Mouse (Mus musculus) neural tube, embryonic 14.5 days (tissue): ENCODE measurements around the gene Zbtb6. TPM values are rescaled to one million over a fixed set of nuclear protein-coding genes. Genes with fewer than 3 reads are reported as not detected.
A peak's percentile ranks its signal among the peaks of the same experiment; 100 is the strongest.

Experiments
- ATAC-seq: fragments of 200-750 bp; cut with Nextera tagmentation; 2 replicates; pipeline ENCODE4 v1.8.0; 2017; ENCODE audit warnings: low read depth, mild to moderate bottlenecking, moderate TSS enrichment, moderate library complexity
- H3K27ac ChIP-seq: fragments of 300-500 bp; sonication (generic); 2 replicates; pipeline ENCODE4 v1.5.1; 2014; ENCODE audit warnings: low read depth, mild to moderate bottlenecking, control low read depth, low read length, moderate library complexity, mixed read lengths
- H3K27me3 ChIP-seq: fragments of 300-500 bp; sonication (generic); 2 replicates; pipeline ENCODE4 v1.6.1; 2014; ENCODE audit warnings: low read length; ENCODE audit not compliant: control insufficient read depth, insufficient read depth
- H3K36me3 ChIP-seq: fragments of 300-500 bp; sonication (generic); 2 replicates; pipeline ENCODE4 v1.6.1; 2014; ENCODE audit warnings: low read length, mixed read lengths; ENCODE audit not compliant: control insufficient read depth, insufficient read depth
- H3K4me1 ChIP-seq: fragments of 300-500 bp; sonication (generic); 2 replicates; pipeline ENCODE4 v1.6.1; 2014; ENCODE audit warnings: low read length; ENCODE audit not compliant: control insufficient read depth, insufficient read depth
- H3K4me2 ChIP-seq: fragments of 300-500 bp; sonication (generic); 2 replicates; pipeline ENCODE4 v1.6.1; 2014; ENCODE audit warnings: mild to moderate bottlenecking, low read depth, low read length, control low read depth
- H3K4me3 ChIP-seq: fragments of 300-500 bp; sonication (generic); 2 replicates; pipeline ENCODE4 v1.5.1; 2014; ENCODE audit warnings: low read depth, low read length, control low read depth, mixed read lengths
- H3K9ac ChIP-seq: fragments of 300-500 bp; sonication (generic); replicated peaks from 2 replicates; pipeline ENCODE4 v1.6.1; 2014; ENCODE audit warnings: low read depth, mild to moderate bottlenecking, control low read depth, low read length, mixed read lengths
- H3K9me3 ChIP-seq: fragments of 300-500 bp; sonication (generic); 2 replicates; pipeline ENCODE4 v1.6.1; 2016; ENCODE audit warnings: low read length; ENCODE audit not compliant: control insufficient read depth
- WGBS: fragments of 180-500 bp; shearing (Covaris S2); extraction: QIAGEN DNeasy Blood & Tissue Kit; methylation state at CpG from one replicate; pipeline ENCODE4 v1.1.7; 2014; 5-methylcytosine and 5-hydroxymethylcytosine counted together
- polyA plus RNA-seq: library from polyadenylated mRNA; unstranded; fragments of >200 nt; fragmentation: Nextera tagmentation; extraction: Ambion mirVana; gene quantifications from 2 replicates; pipeline ENCODE4 v1.2.1, GENCODE M21; 2014

Zbtb6 gene
- 10.4 and 11.7 TPM in 2 replicates for polyA plus RNA-seq

DNA sequence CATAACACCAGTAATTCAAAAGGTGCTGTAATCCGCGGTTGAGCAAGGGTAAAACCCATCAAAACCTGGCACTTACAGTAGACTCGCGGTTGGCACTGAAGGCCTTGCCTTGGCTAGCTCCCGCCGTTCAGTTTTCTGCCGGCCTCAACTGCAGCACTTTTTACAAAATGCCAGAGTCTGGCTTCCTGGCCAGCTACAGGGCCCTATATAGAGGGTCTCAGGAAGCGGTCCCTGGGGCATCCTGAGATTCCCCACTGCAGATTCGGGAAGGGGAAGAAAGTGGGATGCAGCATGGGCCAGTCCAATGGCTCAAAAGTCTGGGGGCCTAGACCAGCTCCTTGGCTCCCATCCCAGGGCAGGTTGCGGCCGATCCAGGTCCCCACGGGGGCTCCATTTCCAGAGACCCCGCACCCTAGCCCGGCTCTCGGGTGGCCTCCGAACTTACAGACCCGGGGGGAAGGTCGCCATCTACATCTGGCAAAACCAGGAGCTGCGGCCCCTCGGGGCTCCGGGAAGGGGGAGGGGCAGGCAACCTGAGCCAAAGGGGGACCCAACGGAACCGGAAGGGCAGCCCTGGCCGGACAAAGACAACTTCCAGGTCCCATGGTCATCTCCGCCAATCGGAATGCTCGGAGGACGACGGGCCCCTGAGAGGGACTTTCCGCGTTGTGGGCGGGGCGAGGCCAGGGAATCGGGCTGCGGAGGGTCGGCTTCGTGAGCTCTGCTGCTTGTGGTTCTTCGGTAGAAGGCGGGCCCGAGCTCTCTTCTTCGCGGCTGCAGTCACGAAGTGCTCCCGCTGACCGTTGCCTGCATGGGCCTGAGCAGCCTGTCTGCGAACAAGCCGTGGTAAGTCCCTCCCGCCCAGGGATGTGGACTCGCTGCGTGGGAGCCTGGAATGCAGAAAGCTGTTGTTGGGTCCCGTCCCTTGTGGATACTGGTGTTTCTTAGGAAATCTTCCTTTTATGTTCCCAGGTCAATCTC lies at the start of gene Zbtb6, which contains the start of the genes Zbtb26 and Rabgap1:
Gene Zbtb6 (minus strand): TSS at position 561 of the 981 bp plus-strand sequence.
Gene Zbtb26 (minus strand): TSS at position 525 of the 981 bp plus-strand sequence.
Gene Rabgap1 (plus strand): TSS at position 669 of the 981 bp plus-strand sequence.
- no peaks in the 10 kb centered on the region for H3K9me3 ChIP-seq
- peak within 1 kb of the TSS; percentile 87 for H3K4me3 ChIP-seq
- no peaks in the 10 kb centered on the region for H3K36me3 ChIP-seq
- H3K4me1 ChIP-seq, result peaks cover 13% of the 10 kb centered on the region; the same call in 1 of the 2 replicates
- peak within 1 kb of the TSS; percentile 87 for H3K9ac ChIP-seq
- H3K27ac ChIP-seq, result peak within 1 kb of the TSS; percentile 84
- no peaks in the 10 kb centered on the region for H3K27me3 ChIP-seq
- ATAC-seq, result peak; percentile 98
- H3K4me2 ChIP-seq, result peak within 1 kb of the TSS; percentile 69
- under 1% methylated on average over 51 of the region's 51 CpGs for WGBS

DNA sequence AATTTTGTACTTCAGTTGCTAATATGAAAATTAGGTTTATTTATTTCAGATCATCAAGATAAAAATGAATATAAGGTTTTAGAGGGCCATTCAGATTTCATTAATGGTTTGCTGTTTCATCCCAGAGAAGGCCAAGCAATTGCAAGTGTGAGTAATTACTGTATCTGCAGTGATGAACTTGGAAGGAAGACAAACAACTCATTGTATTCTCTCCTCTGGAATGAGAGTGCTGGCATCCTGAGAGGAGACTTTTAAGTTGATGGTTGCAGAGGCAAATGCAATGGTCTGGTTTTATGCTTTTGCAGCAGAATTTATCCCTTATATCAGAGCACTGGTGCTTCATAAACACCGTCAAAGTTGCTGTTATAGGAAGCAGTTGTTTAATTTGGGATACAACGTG lies 46.0 kb upstream of the Zbtb6 start:
- H3K36me3 ChIP-seq, result peaks cover 36% of the 10 kb centered on the region
- no peaks in the 10 kb centered on the region for H3K27me3 ChIP-seq
- H3K4me1 ChIP-seq, result no peaks in the 10 kb centered on the region
- ATAC-seq, result no peak
- no peak overlapping the region for H3K4me2 ChIP-seq
- H3K27ac ChIP-seq, result no peak overlapping the region
- 93% methylated on average over 2 of the region's 2 CpGs for WGBS
- H3K9me3 ChIP-seq, result no peaks in the 10 kb centered on the region
- H3K4me3 ChIP-seq, result no peak overlapping the region
- no peak overlapping the region for H3K9ac ChIP-seq

DNA sequence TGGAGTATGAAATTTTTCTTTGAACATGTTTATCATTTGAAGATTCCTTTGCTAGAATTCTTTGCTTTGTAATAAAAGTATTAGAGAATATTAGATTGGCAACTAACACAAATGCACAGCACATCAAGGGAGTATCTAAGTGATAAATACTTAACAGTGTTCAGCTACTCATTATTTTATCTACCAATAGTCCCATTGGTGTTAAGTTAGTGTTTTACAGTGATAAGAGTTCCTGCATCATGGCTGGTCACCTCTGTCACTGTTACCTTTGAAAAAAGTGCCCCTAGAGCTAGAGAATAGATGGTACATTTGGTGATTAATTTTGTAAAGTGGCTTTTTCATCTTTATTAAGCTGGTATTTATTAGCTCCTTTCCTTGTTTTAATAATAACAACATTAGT lies 43.4 kb upstream of the Zbtb6 start:
- H3K4me3 ChIP-seq, result no peak overlapping the region
- H3K4me2 ChIP-seq, result no peak overlapping the region
- no peak overlapping the region for H3K9ac ChIP-seq
- H3K36me3 ChIP-seq, result peaks cover 37% of the 10 kb centered on the region
- no peaks in the 10 kb centered on the region for H3K4me1 ChIP-seq
- no peak overlapping the region for H3K27ac ChIP-seq
- ATAC-seq, result no peak
- no peaks in the 10 kb centered on the region for H3K27me3 ChIP-seq
- no peaks in the 10 kb centered on the region for H3K9me3 ChIP-seq

DNA sequence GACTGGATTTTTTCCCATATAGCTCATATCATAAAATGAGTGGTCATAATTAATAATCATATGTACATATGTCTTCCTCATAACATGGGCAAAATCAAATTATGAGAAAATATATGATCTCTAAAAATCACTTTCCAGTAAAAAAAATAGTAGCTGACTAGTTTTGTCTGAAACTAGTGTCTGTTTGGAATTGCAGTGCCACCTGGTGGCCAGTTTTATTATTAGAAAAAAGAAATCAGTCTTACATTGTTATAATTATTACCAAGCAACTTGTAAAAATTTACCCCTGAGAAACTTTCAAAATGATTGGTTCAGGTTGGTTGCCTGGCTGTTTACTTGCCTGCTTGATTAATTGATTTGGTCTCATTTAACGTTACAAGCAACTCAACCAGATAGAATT lies 42.4 kb upstream of the Zbtb6 start:
- Histone ChIP-seq H3K27ac (no peak overlapping the region), H3K27me3 (no peaks in the 10 kb centered on the region), H3K4me2 (no peak overlapping the region), H3K4me3 (no peak overlapping the region), H3K4me1 (no peaks in the 10 kb centered on the region), H3K36me3 (peaks cover 37% of the 10 kb centered on the region), H3K9ac (no peak overlapping the region), H3K9me3 (no peaks in the 10 kb centered on the region)
- ATAC-seq, result no peak
- WGBS, result 88% methylated on average over 1 of the region's 1 CpGs

DNA sequence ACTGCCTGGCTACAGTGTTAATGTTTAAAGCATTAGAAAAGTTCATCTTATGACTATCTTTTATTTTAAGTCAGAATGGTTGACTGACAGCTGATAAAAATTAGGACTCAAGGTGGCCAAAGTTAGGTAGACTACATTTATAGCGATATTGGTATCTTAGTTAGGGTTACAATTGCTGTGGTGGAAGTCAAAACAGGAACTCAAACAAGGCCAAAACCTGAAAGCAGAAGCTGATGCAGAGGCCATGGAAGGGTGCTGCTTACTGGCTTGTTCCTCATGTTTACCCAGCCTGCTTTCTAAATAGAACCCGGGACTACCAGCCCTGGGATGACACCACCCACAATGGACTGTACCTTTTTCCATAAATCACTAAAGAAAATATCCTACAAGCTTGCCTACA lies 41.2 kb upstream of the Zbtb6 start:
- Histone ChIP-seq H3K4me2 (no peak overlapping the region), H3K36me3 (peaks cover 30% of the 10 kb centered on the region), H3K27me3 (no peaks in the 10 kb centered on the region), H3K4me1 (no peaks in the 10 kb centered on the region), H3K4me3 (no peak overlapping the region), H3K9ac (no peak overlapping the region), H3K9me3 (no peaks in the 10 kb centered on the region), H3K27ac (no peak overlapping the region)
- 92% methylated on average over 2 of the region's 2 CpGs for WGBS
- no peak for ATAC-seq

DNA sequence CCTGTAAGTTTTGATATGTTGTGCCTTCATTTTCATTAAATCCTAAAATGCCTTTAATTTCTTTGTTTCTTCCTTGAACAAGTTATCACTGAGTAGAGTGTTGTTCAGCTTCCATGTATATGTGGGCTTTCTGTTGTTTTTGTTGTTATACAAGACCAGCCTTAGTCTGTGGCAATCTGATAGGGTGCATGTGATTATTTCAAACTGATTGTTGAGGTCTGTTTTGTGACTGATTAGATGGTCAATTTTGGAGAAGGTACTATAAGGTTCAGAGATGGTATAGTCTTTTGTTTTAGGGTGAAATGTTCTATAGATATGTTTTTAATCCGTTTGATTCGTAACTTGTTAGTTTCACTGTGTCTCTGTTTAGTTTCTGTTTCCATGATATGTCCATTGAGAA lies 37.1 kb upstream of the Zbtb6 start:
- WGBS, result 89% methylated on average over 2 of the region's 2 CpGs
- no peak overlapping the region for H3K27ac ChIP-seq
- no peak overlapping the region for H3K4me2 ChIP-seq
- H3K4me1 ChIP-seq, result no peaks in the 10 kb centered on the region
- peaks cover 33% of the 10 kb centered on the region for H3K36me3 ChIP-seq
- H3K9ac ChIP-seq, result no peak overlapping the region
- ATAC-seq, result no peak
- H3K4me3 ChIP-seq, result no peak overlapping the region
- no peaks in the 10 kb centered on the region for H3K27me3 ChIP-seq
- no peaks in the 10 kb centered on the region for H3K9me3 ChIP-seq

DNA sequence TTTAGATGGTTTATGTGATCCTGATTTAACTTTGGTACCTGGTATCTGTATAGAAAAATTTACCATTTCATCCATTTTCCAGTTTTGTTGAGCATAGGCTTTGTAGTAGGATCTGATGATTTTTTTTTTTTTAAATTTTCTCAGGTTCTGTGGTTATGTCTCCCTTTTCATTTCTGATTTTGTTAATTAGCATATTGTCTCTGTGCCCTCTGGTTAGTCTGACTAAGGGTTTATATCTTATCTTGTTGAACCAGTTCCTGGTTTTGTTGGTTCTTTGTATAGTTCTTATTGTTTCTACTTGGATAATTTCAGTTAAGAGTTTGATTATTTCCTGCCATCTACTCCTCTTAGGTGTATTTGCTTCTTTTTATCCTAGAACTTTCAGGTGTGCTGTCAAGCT lies 36.6 kb upstream of the Zbtb6 start:
- no peak overlapping the region for H3K9ac ChIP-seq
- no peak overlapping the region for H3K27ac ChIP-seq
- no peaks in the 10 kb centered on the region for H3K9me3 ChIP-seq
- H3K4me2 ChIP-seq, result no peak overlapping the region
- H3K36me3 ChIP-seq, result peaks cover 29% of the 10 kb centered on the region
- no peaks in the 10 kb centered on the region for H3K4me1 ChIP-seq
- no peak overlapping the region for H3K4me3 ChIP-seq
- no peak for ATAC-seq
- no peaks in the 10 kb centered on the region for H3K27me3 ChIP-seq

DNA sequence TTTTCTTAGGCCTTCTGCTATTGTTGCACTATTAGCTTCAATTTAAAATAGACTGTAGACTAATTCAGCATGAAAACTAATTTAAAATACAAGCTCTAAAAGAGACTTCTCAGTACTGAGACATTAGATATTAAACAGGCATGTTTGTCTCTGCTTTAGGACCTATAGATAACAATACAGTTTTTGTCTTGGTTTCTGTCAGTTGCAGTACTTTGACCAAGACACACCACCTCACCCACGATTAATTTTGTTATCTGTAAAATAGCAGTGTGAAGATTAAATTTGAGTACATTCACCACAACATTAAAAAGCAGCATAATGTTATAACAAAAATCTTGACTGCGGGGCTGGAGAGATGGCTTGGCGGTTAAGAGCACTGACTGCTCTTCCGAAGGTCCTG lies 23.3 kb upstream of the Zbtb6 start:
- H3K27ac ChIP-seq, result no peak overlapping the region
- no peak overlapping the region for H3K4me2 ChIP-seq
- no peaks in the 10 kb centered on the region for H3K4me1 ChIP-seq
- WGBS, result 97% methylated on average over 4 of the region's 4 CpGs
- H3K36me3 ChIP-seq, result peaks cover 7% of the 10 kb centered on the region; the same call in 1 of the 2 replicates
- no peak for ATAC-seq
- H3K9me3 ChIP-seq, result no peaks in the 10 kb centered on the region
- no peaks in the 10 kb centered on the region for H3K27me3 ChIP-seq
- H3K9ac ChIP-seq, result no peak overlapping the region
- no peak overlapping the region for H3K4me3 ChIP-seq

DNA sequence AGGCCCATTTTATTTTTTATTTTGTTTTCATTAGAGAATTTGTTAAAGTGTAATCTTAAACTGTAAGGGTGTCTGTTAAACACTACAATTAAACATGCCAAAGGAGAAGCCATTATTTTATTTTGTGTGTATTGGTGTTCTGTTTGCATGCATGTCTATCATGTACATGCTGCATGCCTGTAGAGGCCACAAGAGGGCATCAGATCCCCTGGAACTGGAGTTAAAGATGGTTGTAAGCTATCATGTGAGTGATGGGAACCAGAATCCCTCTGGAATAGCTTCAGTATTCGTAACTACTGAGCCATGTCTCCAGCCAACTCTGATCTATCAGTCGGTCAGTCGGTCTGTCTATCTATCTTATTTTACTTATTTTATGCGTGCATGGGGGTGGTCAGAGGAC lies 17.7 kb upstream of the Zbtb6 start:
- 92% methylated on average over 4 of the region's 4 CpGs for WGBS
- Histone ChIP-seq H3K9ac (no peak overlapping the region), H3K27me3 (no peaks in the 10 kb centered on the region)

More for the DNA sequence above, 17.7 kb upstream of the Zbtb6 start:
- Histone ChIP-seq H3K4me2 (no peak overlapping the region), H3K27ac (no peak overlapping the region), H3K4me1 (no peaks in the 10 kb centered on the region), H3K36me3 (no peaks in the 10 kb centered on the region), H3K4me3 (no peak overlapping the region), H3K9me3 (no peaks in the 10 kb centered on the region)
- ATAC-seq, result no peak
